Mouse (Mus musculus) fat pad, adult 2 months (tissue): ENCODE measurements around the gene Bpifb2.

Experiments
- DNase-seq: peaks from one replicate; pipeline ENCODE4 v3.0.0-alpha.2; 2011; ENCODE audit warnings: low read depth, low spot score; ENCODE audit errors: extremely low read depth

The Bpifb2 gene

DNA sequence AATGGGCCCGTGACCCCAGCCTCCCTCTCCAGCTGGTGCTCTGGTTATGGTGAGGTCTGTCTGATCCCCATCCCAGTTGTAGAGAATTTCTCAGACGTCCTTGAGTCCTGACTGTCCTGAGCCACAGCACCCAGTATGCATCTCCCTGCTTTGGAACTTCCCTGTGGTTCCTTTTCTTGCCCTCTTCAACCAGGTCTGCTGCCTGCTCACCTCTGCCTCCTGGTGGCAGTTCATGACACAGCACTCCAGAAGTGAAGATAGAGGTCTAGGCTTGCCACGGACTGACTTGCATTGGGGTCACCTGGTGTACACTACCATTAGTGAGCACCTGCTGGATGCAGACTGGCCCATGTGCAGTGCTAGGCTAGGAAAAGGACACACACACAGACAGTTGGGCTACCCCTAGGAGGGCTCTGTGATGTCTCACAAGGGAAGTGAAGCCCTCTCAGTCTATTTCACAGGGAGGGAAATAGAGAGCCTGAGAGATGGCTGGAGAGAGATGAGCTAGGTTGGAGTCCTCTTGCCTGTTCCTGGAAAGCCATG, 55.1 kb downstream of the Bpifb2 start:
- DNase-seq, result no peak

DNA sequence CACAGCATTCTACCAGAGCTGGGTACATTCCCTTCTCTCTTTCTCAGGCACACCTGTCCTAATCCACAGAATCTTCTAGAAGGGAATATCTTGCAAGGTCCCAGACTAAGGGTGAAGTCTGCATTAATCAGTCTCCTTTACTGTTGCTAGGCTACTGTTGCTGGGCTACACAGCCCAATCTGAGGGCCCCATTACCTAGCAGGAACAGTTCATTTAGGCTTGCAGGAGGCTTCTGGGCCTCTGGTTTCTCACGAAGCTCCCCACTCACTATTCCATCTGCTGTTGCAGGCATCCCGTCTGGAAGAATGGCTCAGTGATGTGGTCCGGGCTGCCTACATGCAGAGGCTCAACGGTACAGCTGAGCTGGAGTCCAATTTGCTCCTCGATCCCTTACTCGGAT, 56.3 kb downstream of the Bpifb2 start:
- no peak for DNase-seq

DNA sequence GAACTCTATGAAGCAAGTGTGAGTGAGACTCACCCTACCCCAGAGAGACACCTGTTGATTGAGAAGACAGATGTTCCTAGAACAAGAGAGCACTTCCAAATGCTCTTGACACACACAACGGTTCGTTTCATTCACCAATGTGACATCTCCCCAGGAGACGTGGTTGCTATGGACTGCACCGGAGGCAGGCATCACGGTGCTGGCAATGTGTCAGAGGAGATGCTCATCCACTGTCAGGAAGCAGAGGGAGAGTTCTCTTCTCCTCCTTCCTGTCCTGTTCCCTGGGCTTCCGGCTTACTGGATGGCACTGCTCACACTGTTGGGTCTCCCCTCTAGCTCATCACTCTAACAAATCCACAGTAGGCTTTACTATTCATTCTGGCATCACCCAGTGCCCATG, 58.5 kb downstream of the Bpifb2 start:
- DNase-seq, result no peak

DNA sequence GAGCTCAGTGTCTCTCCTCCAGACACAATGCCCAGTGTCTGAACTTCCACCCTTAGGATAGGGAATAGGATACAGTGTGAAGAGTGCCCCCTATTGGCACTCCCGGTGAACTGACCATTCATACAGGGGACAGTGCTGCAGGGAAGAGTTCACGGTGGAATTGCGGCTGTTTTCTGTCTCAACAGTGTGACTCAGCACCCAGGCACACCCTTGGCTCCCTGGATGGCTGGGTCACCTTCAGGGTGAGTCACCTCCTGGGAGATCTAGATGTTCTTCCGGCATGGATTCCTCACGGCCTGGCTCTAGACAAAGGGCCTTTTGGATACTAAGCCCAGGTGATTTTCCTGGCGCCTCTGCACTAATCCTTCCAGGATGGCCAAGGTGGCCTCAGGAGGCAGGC, 60.5 kb downstream of the Bpifb2 start:
- DNase-seq, result no peak

DNA sequence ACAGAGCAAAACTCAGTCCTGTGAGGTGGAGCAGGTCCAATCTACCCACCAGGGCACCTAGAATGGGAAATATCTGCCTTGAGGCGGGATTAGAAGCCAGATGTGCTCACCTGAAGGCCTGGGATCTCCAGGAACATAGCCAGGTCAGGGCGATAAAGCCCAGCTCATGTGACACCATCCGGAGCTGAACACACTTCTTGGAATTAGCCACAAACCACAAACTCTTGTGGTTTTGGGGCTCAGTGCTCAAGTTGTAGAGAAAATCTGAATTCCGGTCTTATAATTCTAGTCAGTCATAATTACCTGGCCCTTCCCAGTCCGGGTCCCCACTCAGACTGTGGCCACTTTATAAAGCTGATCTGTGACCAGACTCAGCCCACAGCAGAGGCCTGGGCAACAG, 63.0 kb downstream of the Bpifb2 start, which contains the start of gene Bpifb4:
Gene Bpifb4 (plus strand): TSS at position 370 of the 400 bp plus-strand sequence.
- DNase-seq, result no peak

DNA sequence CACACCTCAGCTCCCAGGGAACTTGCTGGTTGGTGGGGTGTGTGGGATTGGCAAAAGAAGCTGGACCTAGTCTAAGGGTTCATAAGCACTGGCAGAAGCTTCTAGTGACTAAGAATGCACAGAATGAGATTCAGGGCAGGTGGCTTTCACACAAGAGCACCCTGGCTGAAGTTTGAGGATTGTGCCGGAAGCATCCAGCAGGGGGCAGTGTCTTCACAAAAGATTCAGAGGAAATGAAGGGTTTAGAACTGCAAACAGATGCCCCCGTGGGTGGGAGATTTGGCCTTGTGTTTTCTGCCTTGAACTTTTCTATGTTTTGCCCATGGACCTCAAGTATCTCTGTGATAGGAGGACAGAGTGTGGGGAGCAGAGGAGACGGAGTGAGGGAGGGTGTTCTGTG, 68.7 kb downstream of the Bpifb2 start:
- no peak for DNase-seq

DNA sequence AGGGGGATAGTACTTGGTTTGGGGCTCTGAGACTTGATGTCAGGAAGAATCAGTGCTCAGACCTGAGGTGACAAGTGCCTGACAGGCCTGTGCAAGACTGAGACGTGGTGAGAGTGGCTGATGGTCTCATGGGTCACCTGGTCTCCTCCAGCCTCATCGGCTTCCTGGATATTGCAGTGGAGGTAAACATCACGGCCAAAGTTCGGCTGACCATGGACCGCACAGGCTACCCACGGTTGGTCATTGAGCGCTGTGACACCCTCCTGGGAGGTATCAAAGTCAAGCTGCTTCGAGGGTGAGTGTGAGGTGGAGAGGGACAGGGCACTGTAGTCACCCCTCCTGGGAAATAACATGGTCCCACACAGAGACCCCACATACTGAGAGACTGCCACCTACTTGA, 69.7 kb downstream of the Bpifb2 start:
- no peak for DNase-seq
